Mouse (Mus musculus) left cerebral cortex, postnatal 10 days (tissue): ENCODE measurements around the gene Celsr1. TPM values are rescaled to one million over a fixed set of nuclear protein-coding genes. Genes with fewer than 3 reads are reported as not detected.

ENCODE experiments used
- DNase-seq, 2 experiments: peaks; one replicate each; pipeline ENCODE4 v3.0.0; 2021 to 2022; ENCODE audit warnings: low spot score in 2 of 2, mixed read lengths in 1 of 2; ENCODE audit errors: extremely low spot score in 1 of 2
- intact Hi-C: fragments of 180-260 bp; cut with DNase I; formaldehyde crosslinking; loops from one replicate; pipeline ENCODE4 v1.15.1; 2025
- total RNA-seq, 2 experiments: library from RNA; stranded (reverse); gene quantifications; 2 replicates each; pipeline ENCODE4 v1.2.3; 2021

Celsr1 gene
- total RNA-seq, 2 experiments from 2014 or later: 2.4 to 3.4 TPM

GRCm38 (mm10) chr15:86013130-86013529, 20.4 kb downstream of the Celsr1 start:
- intact Hi-C loops: no loop called here
- no peak for DNase-seq

- intact Hi-C loops: no loop called here
- DNase-seq: no peak
Observed at GRCm38 (mm10) chr15:86007690-86008121, 25.9 kb downstream of the Celsr1 start.

GRCm38 (mm10) chr15:86005691-86006525, 27.7 kb downstream of the Celsr1 start:
- DNase-seq: no peak
- intact Hi-C loops: no loop called here

GRCm38 (mm10) chr15:86004048-86004447, 29.5 kb downstream of the Celsr1 start:
- no peak for DNase-seq
- intact Hi-C loops: no loop called here

- intact Hi-C loops: no loop called here
- DNase-seq: no peak
Observed at GRCm38 (mm10) chr15:86000706-86001292, 32.8 kb downstream of the Celsr1 start.

GRCm38 (mm10) chr15:85998525-85999230, 34.9 kb downstream of the Celsr1 start:
- DNase-seq: no peak

GRCm38 (mm10) chr15:85996031-85996765, 37.4 kb downstream of the Celsr1 start:
- DNase-seq: no peak
- intact Hi-C loops: no loop called here

More at GRCm38 (mm10) chr15:85998525-85999230, 34.9 kb downstream of the Celsr1 start:
- intact Hi-C loops: no loop called here

- no peak for DNase-seq
- intact Hi-C loops: no loop called here
Observed at GRCm38 (mm10) chr15:85994906-85995608, 38.5 kb downstream of the Celsr1 start.

GRCm38 (mm10) chr15:85993931-85994583, 39.5 kb downstream of the Celsr1 start:
- intact Hi-C loops: no loop called here
- peak; percentile 57 to 62 for DNase-seq

GRCm38 (mm10) chr15:85993386-85993785, 40.2 kb downstream of the Celsr1 start:
- intact Hi-C loops: no loop called here
- no peak for DNase-seq

GRCm38 (mm10) chr15:85992125-85992495, 41.5 kb downstream of the Celsr1 start:
- intact Hi-C loops: no loop called here

GRCm38 (mm10) chr15:85991453-85992124, 42.0 kb downstream of the Celsr1 start:
- intact Hi-C loops: no loop called here
- peak in 1 of 2 experiments; percentile 28 for DNase-seq

More at GRCm38 (mm10) chr15:85992125-85992495, 41.5 kb downstream of the Celsr1 start:
- DNase-seq: no peak

GRCm38 (mm10) chr15:85990696-85991443, 42.7 kb downstream of the Celsr1 start:
- intact Hi-C loops: no loop called here
- DNase-seq: no peak

GRCm38 (mm10) chr15:85987896-85988295, 45.7 kb downstream of the Celsr1 start:
- intact Hi-C loops: no loop called here
- no peak for DNase-seq

GRCm38 (mm10) chr15:85986170-85986569, 47.4 kb downstream of the Celsr1 start:
- no peak for DNase-seq
- intact Hi-C loops: no loop called here

GRCm38 (mm10) chr15:85985601-85986000, 48.0 kb downstream of the Celsr1 start:
- DNase-seq: no peak
- intact Hi-C loops: no loop called here

- DNase-seq: no peak
- intact Hi-C loops: no loop called here
Observed at GRCm38 (mm10) chr15:85983131-85983530, 50.4 kb downstream of the Celsr1 start.
